Mouse (Mus musculus): ENCODE data around the gene Flii.

GRCm38 (mm10) chr11:60712639-60713255 lies 14.3 kb downstream of the Flii start:
- TF ChIP-seq CTCF (IDR thresholded peaks at IDR 0.05; ENCODE audit: low read depth) = no peak
- no peak for TF ChIP-seq EP300 (optimal IDR thresholded peaks at IDR 0.05)
